Mouse (Mus musculus) bone marrow, adult 2 months (tissue): ENCODE results near the gene Msrb1.

Experiments
- CTCF ChIP-seq: fragments of 200-500 bp; IDR thresholded peaks from 2 replicates; pipeline ENCODE4 v1.5.1; 2011; ENCODE audit warnings: low read length, control low read depth; ENCODE audit not compliant: control insufficient read depth, insufficient read depth
- POLR2A ChIP-seq: fragments of 200-500 bp; IDR thresholded peaks from 2 replicates; pipeline ENCODE4 v1.6.1; 2011; ENCODE audit warnings: low read depth, mild to moderate bottlenecking, control low read depth, low read length, borderline replicate concordance; ENCODE audit not compliant: control insufficient read depth

GRCm38 (mm10) chr17:24722220-24722924 lies 14.1 kb upstream of the Msrb1 start:
- TF ChIP-seq POLR2A (no peak), CTCF (no peak)
